Mouse (Mus musculus) heart, adult 11 months (tissue): ENCODE data around the gene Stx11.

Experiments
- DNase-seq: peaks from one replicate; pipeline ENCODE4 v3.0.0; 2022

The Stx11 gene

GRCm38 (mm10) chr10:12957271-12957670 is 6.8 kb downstream of the Stx11 start:
- peak; percentile 76 for DNase-seq

- DNase-seq = peak; percentile 43
These were observed 8.3 kb downstream of the Stx11 start for GRCm38 (mm10) chr10:12955831-12956230.

GRCm38 (mm10) chr10:12951358-12951757 is 12.7 kb downstream of the Stx11 start:
- peak; percentile 14 for DNase-seq

- peak; percentile 76 for DNase-seq
These were observed 14.8 kb downstream of the Stx11 start for GRCm38 (mm10) chr10:12949299-12949698.

GRCm38 (mm10) chr10:12947606-12948005 is 16.5 kb downstream of the Stx11 start:
- no peak for DNase-seq

GRCm38 (mm10) chr10:12941018-12941761 is 22.9 kb downstream of the Stx11 start:
- peak; percentile 85 for DNase-seq

GRCm38 (mm10) chr10:12938763-12939162 is 25.3 kb downstream of the Stx11 start:
- DNase-seq = no peak

GRCm38 (mm10) chr10:12936079-12936478 is 28.0 kb downstream of the Stx11 start:
- DNase-seq = no peak

GRCm38 (mm10) chr10:12935575-12935974 is 28.5 kb downstream of the Stx11 start:
- DNase-seq = no peak

- no peak for DNase-seq
These were observed 32.4 kb downstream of the Stx11 start for GRCm38 (mm10) chr10:12931492-12932400.

- DNase-seq = no peak
These were observed 33.7 kb downstream of the Stx11 start for GRCm38 (mm10) chr10:12930351-12930905.

GRCm38 (mm10) chr10:12929857-12930174 is 34.3 kb downstream of the Stx11 start:
- DNase-seq = no peak

GRCm38 (mm10) chr10:12929149-12929856 is 34.8 kb downstream of the Stx11 start:
- no peak for DNase-seq

- no peak for DNase-seq
These were observed 35.9 kb downstream of the Stx11 start for GRCm38 (mm10) chr10:12928193-12928592.

GRCm38 (mm10) chr10:12922574-12923353 is 41.3 kb downstream of the Stx11 start:
- peak; percentile 98 for DNase-seq

- no peak for DNase-seq
These were observed 42.0 kb downstream of the Stx11 start for GRCm38 (mm10) chr10:12922077-12922573.

GRCm38 (mm10) chr10:12921551-12922040 is 42.5 kb downstream of the Stx11 start:
- no peak for DNase-seq

- peak; percentile 97 for DNase-seq
These were observed 44.8 kb downstream of the Stx11 start for GRCm38 (mm10) chr10:12919287-12919686.

- peak; percentile 30 for DNase-seq
These were observed 46.5 kb downstream of the Stx11 start for GRCm38 (mm10) chr10:12917626-12918025.

GRCm38 (mm10) chr10:12916376-12916775 is 47.7 kb downstream of the Stx11 start:
- DNase-seq = no peak

- peak; percentile 82 for DNase-seq
These were observed 48.3 kb downstream of the Stx11 start for GRCm38 (mm10) chr10:12915826-12916225.

GRCm38 (mm10) chr10:12914203-12914602 is 49.9 kb downstream of the Stx11 start:
- peak; percentile 60 for DNase-seq
